Mouse (Mus musculus) CD4-positive helper T cell, adult 2 months (primary cell): ENCODE results near the gene C2cd2l.
"Not testable (repeated sequence)": the region's sequence is repeated elsewhere in the genome, so short reads cannot be mapped to it uniquely, and the experiment has no call there.

ENCODE experiments used
- DNase-seq: peaks from one replicate; pipeline ENCODE4 v3.0.0-alpha.2; 2012; ENCODE audit warnings: low read depth, missing footprints, low spot score

Gene C2cd2l

DNA sequence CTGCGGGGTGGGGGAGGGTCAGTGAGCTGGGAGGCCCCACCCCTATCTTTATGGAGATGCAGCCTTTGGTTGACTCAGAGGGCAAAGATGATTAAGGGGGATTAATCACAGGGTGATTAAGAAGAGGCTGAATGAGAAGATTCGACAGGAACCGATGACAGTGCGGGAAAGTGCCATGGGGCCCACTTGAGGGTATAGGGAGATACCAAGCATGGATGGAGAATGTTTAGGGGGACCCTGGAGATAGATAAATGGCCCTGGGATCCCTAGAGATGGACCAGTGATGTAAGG lies 5.9 kb downstream of the C2cd2l start:
- no peak for DNase-seq

DNA sequence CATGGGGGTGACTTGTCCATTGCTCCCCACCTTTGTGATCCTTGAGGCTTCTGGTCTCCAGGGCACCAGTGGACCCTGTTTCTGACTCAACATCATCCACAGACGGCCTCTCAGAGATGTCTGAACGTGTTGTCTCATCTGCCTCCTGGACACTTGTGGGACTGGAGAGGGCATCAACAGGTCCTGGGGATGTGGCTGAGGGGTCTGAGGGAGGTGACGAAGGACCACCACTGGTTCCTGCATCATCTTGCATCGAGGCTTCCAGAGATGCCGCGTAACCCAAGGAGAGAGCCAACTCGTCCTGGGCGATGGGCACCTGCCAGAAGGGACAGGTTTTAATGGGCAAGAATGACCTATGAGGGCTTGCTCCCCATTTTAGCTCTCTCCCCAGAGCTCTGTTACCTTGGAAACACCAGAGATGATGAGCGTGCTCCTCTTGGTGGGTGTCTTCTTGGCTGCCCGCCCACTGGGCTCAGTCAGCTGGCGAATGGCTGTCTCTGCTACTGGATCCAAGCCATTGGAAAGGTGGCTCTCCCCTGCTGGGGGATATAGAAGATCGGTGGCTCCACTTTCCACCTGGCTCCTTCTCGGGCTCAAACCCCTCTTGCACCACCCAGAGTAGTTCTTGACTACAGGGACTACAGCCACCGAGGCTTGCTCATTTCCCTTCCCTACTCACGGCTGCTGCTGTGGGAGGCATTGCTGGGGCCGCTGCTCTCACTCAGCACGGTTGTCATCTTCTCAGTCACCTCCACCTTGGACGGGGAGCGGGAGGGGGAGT lies 6.4 kb downstream of the C2cd2l start:
- DNase-seq: no peak

DNA sequence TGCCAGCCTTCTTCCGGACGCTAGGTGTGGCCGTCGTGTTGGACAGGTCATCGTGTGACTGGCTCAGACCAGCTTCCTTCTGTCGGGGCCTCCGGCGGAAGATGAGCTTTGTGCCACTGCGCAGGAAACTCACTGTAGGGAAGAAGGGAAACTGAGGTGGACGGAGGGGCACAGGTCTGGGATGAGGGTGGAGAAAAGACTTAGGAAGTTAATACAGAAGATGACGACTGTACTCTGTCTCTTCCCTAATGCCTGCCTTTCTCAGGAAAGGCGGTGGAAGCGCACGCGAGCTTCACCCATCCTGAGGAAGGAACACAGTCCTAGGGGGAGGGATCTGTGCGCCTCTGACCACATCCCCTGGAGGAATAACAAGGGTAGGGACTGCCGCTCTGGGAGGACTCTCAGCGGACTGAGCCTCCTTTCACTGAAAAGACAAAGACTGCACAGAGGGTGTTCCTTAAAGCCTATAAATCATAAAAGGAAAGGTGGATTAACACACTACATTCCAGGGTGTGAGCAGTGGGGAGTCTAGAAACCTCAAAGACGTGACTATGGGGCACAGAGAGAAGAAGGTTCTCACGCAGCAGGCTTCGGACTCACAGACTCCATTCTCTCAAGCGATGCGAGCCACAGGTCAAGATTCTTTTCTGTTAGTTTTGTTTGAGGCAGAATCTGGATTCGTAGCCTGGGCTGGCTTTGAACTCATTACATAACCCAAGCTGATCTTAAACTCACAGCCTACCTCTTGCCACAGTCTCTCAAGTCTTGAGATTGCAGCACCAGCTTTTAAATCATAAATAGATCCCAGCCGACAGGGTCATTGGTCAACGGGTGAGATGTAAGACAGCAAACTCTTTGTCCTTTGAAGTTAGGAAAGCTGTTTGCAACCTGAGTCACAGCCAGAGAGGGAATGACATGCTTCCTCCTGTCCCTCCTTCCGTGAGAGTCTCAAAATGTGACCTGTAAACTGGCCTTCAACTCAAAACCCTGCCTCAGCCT lies 8.7 kb downstream of the C2cd2l start:
- no peak for DNase-seq

DNA sequence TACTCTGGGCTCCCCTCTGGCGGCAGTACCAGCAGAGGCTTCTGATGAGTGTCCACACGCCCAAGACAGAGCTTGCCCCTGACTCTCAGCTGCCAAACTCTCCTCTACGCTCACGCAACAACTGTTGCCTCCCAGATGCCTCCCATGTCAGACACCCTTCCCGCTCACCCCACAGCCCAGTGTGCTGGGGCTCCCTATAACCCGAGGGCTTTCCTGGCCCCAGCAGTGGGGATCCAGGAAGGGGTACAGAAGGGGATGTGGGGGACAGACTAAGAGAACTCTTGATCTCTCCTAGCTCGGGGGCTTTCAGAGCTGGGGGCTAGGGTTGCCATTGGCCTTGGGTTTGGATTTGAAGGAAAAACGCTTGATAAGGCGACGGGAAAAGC lies 9.3 kb downstream of the C2cd2l start:
- DNase-seq: no peak

DNA sequence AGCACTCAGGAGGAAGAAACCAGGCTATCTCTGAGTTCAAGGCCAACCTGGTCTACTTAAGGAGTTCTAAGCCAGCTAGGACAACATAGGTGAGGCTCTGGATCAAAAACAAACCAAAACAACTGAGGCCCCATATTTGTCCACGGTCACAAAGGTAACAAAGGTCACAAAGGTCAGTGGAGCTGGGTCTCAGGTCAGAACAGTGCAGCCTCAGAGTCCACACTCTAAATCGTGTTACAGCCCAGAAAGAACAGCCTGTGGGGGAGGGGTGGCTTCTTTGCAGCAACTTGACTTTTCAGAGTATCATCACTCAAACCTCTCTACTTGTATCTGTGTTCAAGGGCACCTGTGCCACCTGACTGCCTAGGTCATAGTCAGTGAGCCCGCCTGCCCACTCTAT lies 10.3 kb downstream of the C2cd2l start:
- no peak for DNase-seq

DNA sequence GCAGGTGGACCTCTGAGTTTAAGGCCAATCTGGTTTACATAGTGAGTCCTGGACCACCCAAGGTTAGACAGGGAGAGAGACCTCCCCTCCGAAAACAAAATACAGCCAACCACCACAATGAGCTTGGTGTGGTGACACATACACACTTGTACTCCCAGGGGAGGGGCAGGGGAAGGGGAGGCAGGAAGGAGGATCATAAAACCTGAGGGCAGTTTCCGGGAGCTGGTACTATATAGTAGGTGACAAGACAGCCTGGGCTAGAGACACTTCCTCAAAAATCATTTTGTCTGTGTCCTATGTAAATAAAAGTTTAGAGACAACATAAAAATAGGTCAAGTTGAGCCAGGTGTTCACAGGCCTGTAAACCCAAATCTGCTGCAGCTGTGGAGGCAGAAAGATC lies 12.8 kb downstream of the C2cd2l start:
- no peak for DNase-seq

DNA sequence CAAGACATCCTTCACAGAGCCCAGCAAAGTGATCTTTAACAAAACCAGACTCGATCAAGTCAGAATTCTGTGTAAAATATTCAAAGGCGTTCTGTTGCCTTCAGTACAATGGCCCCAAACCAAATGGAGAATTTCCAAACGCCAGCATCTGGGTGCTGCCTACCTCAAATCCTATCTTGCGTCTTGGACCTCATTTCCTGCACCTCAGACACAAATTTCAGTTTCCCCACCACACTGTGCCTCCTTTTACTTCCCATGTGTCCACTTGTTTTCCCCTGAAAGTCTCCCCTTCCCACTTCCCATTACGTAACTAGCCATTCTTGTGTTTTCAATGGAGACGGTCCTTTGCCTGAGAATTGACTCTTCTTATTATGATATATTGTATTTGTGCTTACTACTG lies 13.6 kb downstream of the C2cd2l start:
- no peak for DNase-seq

DNA sequence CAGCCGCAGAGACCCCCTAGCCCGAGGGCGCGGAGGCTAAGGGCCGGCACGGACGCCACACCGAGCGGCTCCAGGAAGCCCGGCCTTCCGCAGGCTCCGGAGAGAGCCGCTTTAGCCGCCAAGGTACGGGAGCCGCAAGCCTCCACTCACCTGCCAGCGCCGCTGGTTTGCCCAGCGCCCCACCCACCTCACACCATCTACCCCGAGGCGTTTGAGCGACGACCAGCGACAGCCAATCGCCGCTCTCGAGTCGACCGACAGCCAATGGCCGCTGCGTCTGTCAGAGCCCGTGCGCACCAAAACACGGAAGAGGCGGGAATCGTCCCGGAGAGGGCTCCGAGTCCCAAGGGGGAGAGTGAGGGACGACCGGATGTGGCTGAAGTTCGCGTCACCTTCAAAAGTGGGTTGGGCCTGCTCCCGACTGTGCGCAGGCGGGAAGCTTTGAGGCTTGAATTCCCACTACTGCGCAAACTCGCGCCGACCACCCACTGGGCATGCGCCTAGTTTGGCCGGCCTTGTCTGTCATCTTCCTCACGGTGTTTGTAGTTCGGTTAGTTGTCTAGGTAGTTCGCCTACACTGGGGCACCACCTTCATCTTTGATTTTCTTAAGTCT lies 14.5 kb downstream of the C2cd2l start, which contains the start of gene Hinfp:
TSS of gene Hinfp (minus strand) at position 206 of the 614 bp plus-strand sequence.
- DNase-seq: peak; percentile 99

DNA sequence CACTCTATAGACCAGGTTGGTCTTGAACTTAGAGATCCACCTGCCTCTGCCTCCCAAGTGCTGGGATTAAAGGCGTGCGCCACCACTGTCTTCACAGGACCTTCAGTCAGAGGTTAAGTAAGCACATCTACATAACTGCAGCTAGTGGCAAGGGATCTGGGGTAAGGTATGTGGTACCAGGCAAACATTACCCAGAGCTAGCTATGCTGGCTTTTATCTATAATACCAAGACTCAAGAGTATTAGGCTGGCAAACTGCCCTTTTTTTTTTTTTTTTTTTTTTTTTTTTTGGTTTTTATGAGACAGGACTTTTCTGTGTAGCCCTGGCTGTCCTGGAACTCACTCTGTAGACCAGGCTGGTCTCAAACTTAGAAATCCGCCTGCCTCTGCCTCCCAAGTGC lies 20.1 kb downstream of the C2cd2l start:
- not testable (repeated sequence) for DNase-seq

DNA sequence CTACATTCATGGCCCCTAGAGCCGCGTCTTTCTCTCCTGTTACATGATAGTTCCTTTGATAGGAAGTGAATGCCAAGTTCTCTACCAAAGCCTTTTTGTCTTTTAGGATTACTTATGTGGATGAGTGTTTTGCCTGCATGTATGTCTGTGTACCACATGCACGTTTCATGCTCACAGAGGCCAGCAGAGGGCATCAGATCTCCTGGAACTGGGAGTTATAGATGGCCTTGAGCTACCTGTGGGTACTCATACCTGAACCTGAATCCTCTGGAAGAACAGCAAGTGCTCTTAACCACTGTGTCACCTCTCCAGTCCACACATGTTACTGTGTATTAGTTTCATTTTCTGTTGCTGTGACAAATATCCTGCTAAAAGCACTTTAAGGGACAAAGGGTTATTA lies 27.6 kb downstream of the C2cd2l start:
- DNase-seq: peak; percentile 64

DNA sequence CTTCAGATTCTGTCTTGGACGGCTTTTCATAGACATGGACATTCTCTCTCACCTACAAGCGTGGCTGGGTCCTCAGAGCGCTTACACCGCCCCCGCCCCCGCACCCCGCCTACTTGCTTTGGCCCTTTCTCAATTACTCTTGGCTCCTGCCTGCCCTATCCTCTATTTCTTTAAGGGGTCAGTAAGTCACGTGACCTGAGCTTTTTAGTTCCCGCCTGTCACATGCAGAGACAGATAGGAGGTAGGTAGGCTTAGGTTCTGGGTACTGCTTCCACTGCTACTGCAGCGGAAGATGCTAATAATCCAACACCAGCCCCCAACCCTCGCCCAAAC lies 31.2 kb downstream of the C2cd2l start:
- DNase-seq: no peak

DNA sequence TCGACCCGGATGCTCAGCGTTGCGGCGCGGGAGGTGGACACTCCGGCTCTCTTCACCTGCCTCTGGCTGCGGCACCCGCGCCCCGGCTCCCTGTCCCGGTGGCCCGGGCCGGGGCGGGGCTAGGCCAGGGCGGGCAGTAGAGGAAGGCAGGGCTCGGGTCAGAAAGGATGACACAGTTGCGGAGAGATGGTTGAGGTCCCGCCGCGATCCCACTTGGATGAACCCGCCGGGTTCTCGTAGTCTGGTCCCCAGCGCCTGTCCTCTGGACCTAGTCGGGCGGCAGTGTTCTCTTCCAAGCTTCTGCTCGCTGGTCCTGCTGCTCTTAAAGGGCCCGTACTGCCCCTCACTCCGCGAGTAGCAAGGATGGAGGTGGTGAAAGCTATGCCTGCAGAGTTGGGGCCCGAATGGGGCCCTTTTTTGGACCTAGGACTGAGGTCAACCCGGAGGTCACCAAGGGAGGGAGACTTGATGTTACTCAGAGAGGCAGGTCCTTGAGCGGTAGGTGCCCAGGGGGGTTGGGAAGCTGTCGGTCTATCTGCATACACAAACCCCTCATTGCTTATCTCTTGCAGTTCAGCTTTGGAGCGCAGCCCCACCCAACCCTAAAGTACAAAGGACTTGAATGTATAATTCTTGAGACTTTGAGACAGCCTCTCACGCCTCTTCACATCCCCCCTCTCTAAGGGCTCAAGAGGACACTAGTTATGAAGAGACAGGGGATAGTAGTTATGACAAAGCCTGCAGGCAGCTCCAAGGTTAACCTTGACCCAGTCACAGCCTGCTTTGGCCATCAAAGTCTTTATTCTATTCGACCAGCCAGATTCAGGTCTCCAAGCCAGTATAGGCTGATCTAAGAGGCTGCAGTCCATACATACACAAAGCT lies 31.8 kb downstream of the C2cd2l start, which contains the start of gene Abcg4:
TSS of gene Abcg4 (minus strand) at position 540 of the 883 bp plus-strand sequence.
- no peak for DNase-seq

DNA sequence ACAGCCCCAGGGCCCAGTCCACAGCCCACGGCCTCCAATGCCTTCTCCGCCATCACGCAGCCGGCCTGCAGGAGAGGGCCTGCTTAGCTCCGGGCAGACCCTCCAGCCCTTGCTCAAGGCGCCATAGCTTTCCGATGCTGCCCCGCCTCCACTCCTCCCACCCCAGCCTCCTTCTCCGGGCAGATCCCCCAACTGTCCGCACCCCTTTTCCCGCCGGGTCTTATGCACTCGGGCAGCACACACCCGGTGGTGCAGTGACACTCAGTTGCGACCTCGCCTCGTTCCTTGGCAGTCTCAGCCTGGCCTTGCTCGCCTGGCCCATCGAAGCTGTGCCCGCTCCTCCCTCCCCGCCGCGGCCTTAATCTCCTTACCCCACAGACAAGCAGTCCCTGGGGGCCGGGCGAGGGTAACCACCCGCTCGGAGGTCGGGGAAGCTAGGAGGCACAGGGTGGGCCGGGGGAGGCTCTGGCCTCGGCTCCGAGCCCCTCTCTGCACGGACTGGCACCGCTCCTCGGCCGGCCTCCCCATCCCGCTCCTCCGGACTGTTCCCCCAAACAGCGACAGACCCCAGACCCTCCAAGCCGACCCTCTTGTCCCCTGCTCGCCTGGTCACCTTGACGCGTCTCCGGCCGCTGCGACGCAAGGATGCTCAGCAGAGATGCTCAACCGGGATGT lies 32.5 kb downstream of the C2cd2l start:
- no peak for DNase-seq

DNA sequence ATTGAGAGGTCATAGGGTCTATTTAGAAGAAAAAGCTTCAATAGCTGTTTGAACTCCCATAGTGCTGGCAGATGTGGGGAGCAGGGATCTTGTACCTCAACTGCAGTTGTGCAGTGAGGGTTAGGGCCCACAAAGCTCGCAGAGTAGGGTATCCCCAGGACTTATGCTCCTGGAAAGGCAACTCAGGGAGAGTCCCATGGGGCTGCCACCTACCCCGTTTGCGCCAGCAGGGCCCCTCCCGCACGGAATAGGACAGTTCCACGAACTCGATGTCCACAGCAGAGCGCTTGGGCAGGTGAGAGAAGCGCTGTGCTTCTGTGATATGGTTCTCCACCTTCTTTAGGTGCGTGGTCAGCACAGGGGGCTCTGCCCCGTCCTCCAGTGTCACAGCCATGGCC lies 33.1 kb downstream of the C2cd2l start:
- DNase-seq: no peak

DNA sequence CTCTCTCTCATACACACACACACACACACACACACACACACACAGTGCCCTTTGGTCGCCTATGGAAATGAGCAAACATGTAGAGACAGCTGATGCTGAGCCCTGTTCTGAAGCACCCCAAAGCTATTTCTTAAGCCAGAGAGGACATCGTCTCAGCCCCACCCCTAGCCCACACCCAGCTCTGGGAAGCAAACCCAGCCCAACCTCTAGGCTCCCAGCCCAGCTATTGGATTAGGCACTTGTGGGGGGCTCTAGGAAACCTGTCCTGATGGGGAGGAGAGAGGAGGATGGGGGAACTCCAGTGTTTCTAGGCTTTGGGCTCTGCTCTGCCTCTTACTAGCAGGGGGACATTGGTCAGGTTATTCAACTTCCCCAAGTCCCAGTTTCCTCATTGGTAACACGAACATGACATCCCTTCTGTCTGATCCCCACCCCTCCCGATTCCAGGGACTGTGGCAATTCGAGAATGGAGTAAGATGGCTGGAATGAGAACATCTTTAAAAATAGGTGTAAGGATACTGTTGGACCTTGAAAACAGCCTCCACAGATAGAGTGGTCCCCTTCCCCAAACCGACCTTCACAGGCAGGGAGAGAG lies 33.7 kb downstream of the C2cd2l start:
- DNase-seq: no peak

DNA sequence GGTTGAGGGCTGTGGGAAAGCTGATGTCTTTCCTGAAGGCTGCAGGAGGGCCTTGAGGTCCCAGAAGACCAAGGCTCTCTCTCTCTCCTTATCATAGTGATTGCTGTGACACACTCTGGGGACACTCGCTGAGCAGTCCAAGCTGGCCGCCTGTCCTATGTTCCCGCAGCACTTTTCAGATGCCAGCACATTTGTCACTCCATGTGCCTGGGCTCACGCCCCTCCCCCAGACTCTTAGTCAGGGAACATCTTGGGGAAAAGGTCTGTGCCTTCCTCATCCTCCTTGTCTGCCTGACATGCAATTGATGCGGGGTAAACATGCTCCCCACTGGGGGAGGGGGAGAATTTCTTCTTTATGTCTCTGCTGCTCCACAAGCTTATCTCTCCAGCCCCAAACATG lies 36.9 kb downstream of the C2cd2l start:
- DNase-seq: no peak

DNA sequence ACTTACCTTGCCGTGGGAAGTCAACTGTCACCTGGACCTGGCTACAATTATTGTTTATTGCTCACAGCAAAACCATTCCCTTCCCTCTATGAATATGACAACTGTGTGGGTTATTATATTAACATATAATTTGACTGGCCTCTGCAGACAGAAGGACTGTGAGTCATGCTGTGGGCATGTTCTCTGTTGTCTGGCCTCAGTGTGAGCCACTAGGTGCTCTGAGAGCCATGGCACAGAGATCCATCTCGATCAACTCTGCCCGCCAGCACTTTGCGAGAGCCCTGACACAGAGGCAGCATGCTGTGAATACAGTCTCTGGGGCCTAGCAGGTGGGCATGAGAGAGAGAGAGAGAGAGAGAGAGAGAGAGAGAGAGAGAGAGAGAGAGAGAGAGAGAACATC lies 50.1 kb downstream of the C2cd2l start:
- DNase-seq: no peak

DNA sequence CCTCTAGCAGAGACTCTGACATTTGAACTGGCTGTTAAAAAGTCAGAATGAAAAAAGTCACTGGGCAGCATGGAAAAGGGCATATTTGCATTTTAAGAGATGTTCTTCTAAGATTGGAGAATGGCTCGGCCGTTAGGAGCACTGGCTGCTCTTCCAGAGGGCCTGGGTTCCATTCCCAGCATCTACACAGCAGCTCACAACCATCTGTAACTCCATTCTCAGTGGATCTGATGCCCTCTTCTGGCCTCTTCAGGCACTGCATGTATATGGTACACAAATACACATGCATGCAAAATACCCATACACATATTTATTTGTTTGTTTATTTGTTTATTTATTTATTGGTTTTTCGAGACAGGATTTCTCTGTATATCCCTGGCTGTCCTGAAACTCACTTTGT lies 51.0 kb downstream of the C2cd2l start:
- peak; percentile 71 for DNase-seq

DNA sequence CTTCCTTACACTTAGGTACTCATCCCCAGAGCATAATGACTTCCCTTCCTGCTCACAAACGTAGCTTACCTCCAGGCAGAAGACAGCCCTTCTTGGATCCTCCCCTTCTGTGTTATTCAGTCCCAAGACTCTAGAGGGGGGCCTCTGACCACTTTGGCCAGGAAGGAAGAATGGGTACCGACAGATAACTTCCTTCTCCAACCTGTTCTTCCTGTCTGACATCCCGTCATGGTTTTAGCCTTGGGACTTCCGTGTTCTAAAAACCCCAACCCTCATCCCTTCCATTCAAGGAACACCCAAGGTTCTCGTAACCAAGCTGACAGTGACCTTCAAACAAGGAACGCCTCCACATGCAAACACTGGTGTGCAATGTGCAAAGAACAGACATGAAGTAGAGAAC lies 51.7 kb downstream of the C2cd2l start, which contains the start of gene Nlrx1:
TSS of gene Nlrx1 (minus strand) at position 168 of the 400 bp plus-strand sequence.
- no peak for DNase-seq

DNA sequence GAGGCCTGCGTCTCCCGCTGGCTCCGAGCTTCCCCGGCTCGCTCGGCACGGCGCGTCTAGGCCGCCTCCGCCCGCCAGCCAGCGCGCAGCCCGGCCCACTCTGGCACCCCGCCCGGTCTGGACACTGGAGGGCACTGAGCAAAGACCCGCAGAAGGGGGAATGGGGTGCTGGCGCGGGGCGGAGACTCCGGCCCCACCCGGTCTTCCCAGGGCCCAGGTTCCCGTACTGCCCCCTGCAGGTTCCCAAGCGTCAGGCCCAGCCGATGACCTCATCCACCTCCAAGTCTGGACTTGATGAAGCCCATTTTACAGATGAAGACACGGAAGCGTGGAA lies 52.1 kb downstream of the C2cd2l start:
- peak; percentile 90 for DNase-seq
